Mouse (Mus musculus): Measurements from ENCODE around the gene Clptm1.
"Not testable (repeated sequence)": the region's sequence is repeated elsewhere in the genome, so short reads cannot be mapped to it uniquely, and the experiment has no call there.

The Clptm1 gene

GRCm38 (mm10) chr7:19691873-19692865 lies 27.3 kb upstream of the Clptm1 start, which contains the start of gene Apoc1:
TSS of gene Apoc1 (minus strand) at chr7:19692660.
- DNase-seq, result peak; percentile 45 to 74

GRCm38 (mm10) chr7:19691434-19691833 lies 26.6 kb upstream of the Clptm1 start:
- DNase-seq, result no peak

- DNase-seq, result no peak
Observed at GRCm38 (mm10) chr7:19690845-19691244, 26.0 kb upstream of the Clptm1 start.

GRCm38 (mm10) chr7:19688611-19689010 lies 23.8 kb upstream of the Clptm1 start:
- no peak for DNase-seq

GRCm38 (mm10) chr7:19688101-19688500 lies 23.3 kb upstream of the Clptm1 start:
- no peak for DNase-seq

GRCm38 (mm10) chr7:19686927-19687583 lies 22.2 kb upstream of the Clptm1 start:
- DNase-seq, result not testable (repeated sequence)

GRCm38 (mm10) chr7:19686521-19686920 lies 21.7 kb upstream of the Clptm1 start:
- DNase-seq, result no peak

- DNase-seq, result peak; percentile 28 to 75
Observed at GRCm38 (mm10) chr7:19685374-19685773, 20.5 kb upstream of the Clptm1 start.

GRCm38 (mm10) chr7:19683771-19684201 lies 19.0 kb upstream of the Clptm1 start:
- DNase-seq, result no peak

GRCm38 (mm10) chr7:19682979-19683378 lies 18.1 kb upstream of the Clptm1 start:
- no peak for DNase-seq

GRCm38 (mm10) chr7:19681202-19681694 lies 16.4 kb upstream of the Clptm1 start, which contains the start of the genes Gm44805 and Apoc4:
TSS of gene Gm44805 (minus strand) at chr7:19681423.
TSS of gene Apoc4 (minus strand) at chr7:19681479.
- DNase-seq, result no peak

- no peak for DNase-seq
Observed at GRCm38 (mm10) chr7:19680702-19681101, 15.9 kb upstream of the Clptm1 start.

GRCm38 (mm10) chr7:19678901-19679300 lies 14.1 kb upstream of the Clptm1 start:
- DNase-seq, result no peak

- peak in 1 of 2 experiments; percentile 58 for DNase-seq
Observed at GRCm38 (mm10) chr7:19677872-19678271, 13.0 kb upstream of the Clptm1 start, which contains the start of gene Apoc2. TSS of gene Apoc2 (minus strand) at chr7:19677941.

- no peak for DNase-seq
Observed at GRCm38 (mm10) chr7:19676662-19677061, 11.8 kb upstream of the Clptm1 start.

- no peak for DNase-seq
Observed at GRCm38 (mm10) chr7:19675824-19676223, 11.0 kb upstream of the Clptm1 start.

GRCm38 (mm10) chr7:19673083-19673699 lies 8.4 kb upstream of the Clptm1 start:
- DNase-seq, result peak in 1 of 2 experiments; percentile 25

- DNase-seq, result no peak
Observed at GRCm38 (mm10) chr7:19671511-19671910, 6.7 kb upstream of the Clptm1 start.

GRCm38 (mm10) chr7:19668947-19669721 lies 4.3 kb upstream of the Clptm1 start:
- peak; percentile 95 to 98 for DNase-seq

GRCm38 (mm10) chr7:19667434-19667833 lies 2.6 kb upstream of the Clptm1 start:
- no peak for DNase-seq

- peak in 1 of 2 experiments; percentile 51 for DNase-seq
Observed at GRCm38 (mm10) chr7:19666750-19667149, 1.9 kb upstream of the Clptm1 start.

- no peak for DNase-seq
Observed at GRCm38 (mm10) chr7:19664455-19664954, 328 bp downstream of the Clptm1 start.
